27 mouse cellular contexts compared by ENCODE assay signal in genomic region chr4:33992687-33993086, GRCm38 (mm10). TPM values are rescaled to one million over a fixed set of nuclear protein-coding genes. Genes with fewer than 3 reads are reported as not detected.
DNase-seq lines count a peak whose midpoint lies in the region; ATAC-seq lines count a peak whose summit lies in the region.
"Had no signal": no experiment of that assay in that cellular context is flagged by ENCODE, and none has a peak within 500 bp of the region (broad histone marks: within the 10 kb centered on the region; RNA-seq: fewer than 3 reads in every experiment).

No protein-coding gene starts in this region.

- DNase-seq in hindbrain, embryonic 14.5 days (ENCODE audit: low spot score), result no peak
- peak; percentile 31 for DNase-seq in CD4-positive helper T cell, adult 2 months (ENCODE audit: low read depth, low spot score)
- DNase-seq in brain, adult 2 months (ENCODE audit: low read depth, low spot score), result peak; percentile 3
- no peak for DNase-seq in testis, postnatal 10 days (ENCODE audit: low spot score)
- DNase-seq: adrenal gland, postnatal 10 days; cerebellum, adult 11-12 months; cerebellum, postnatal 14 days; gastrocnemius, adult 2 months; heart, postnatal 14 days; kidney, postnatal 4 days; lung, adult 18-20 months had no signal

- no peak overlapping the region for H3K27ac ChIP-seq in hindbrain, embryonic 14.5 days
- no peak overlapping the region for H3K27ac ChIP-seq in hindbrain, embryonic 16.5 days (ENCODE audit: low read depth, low read length)
- no peak overlapping the region for H3K27ac ChIP-seq in forebrain, embryonic 16.5 days (ENCODE audit: low read length)
- H3K27ac ChIP-seq: embryonic facial prominence, embryonic 13.5 days; gastrocnemius, adult 2 months; hindbrain, embryonic 13.5 days; limb, embryonic 10.5 days; macrophage had no signal

- no peaks in the 10 kb centered on the region for H3K27me3 ChIP-seq in hindbrain, embryonic 14.5 days (ENCODE audit: control insufficient read depth, insufficient read depth, low read length)
- H3K27me3 ChIP-seq in hindbrain, embryonic 16.5 days (replicated peaks; ENCODE audit: control insufficient read depth, insufficient read depth, low read length), result no peaks in the 10 kb centered on the region
- H3K27me3 ChIP-seq in forebrain, embryonic 16.5 days (replicated peaks; ENCODE audit: control insufficient read depth, insufficient read depth, low read length), result no peaks in the 10 kb centered on the region
- H3K27me3 ChIP-seq: embryonic facial prominence, embryonic 13.5 days; heart, embryonic 12.5 days; hindbrain, embryonic 13.5 days; Patski had no signal

- 35% methylated on average over 3 of the region's 3 CpGs for WGBS in hindbrain, embryonic 14.5 days
- 18% methylated on average over 2 of the region's 3 CpGs for WGBS in hindbrain, embryonic 16.5 days
- 52% methylated on average over 2 of the region's 3 CpGs for WGBS in forebrain, embryonic 16.5 days

- no peaks in the 10 kb centered on the region for H3K36me3 ChIP-seq in hindbrain, embryonic 14.5 days (replicated peaks; ENCODE audit: control insufficient read depth, insufficient read depth)
- no peaks in the 10 kb centered on the region for H3K36me3 ChIP-seq in hindbrain, embryonic 16.5 days (ENCODE audit: control insufficient read depth, insufficient read depth, low read length)
- H3K36me3 ChIP-seq in forebrain, embryonic 16.5 days (ENCODE audit: control insufficient read depth, insufficient read depth), result no peaks in the 10 kb centered on the region
- H3K36me3 ChIP-seq: embryonic facial prominence, embryonic 13.5 days; heart, embryonic 12.5 days; hindbrain, embryonic 13.5 days; limb, embryonic 10.5 days had no signal

- no peak overlapping the region for H3K9ac ChIP-seq in hindbrain, embryonic 14.5 days
- H3K9ac ChIP-seq in hindbrain, embryonic 16.5 days (ENCODE audit: low read depth, low read length), result no peak overlapping the region
- H3K9ac ChIP-seq in forebrain, embryonic 16.5 days (replicated peaks; ENCODE audit: low read depth, low read length), result no peak overlapping the region
- H3K9ac ChIP-seq: embryonic facial prominence, embryonic 13.5 days; heart, embryonic 12.5 days; hindbrain, embryonic 13.5 days had no signal

- no peaks in the 10 kb centered on the region for H3K4me1 ChIP-seq in hindbrain, embryonic 14.5 days (replicated peaks; ENCODE audit: control insufficient read depth, insufficient read depth, low read length)
- H3K4me1 ChIP-seq in hindbrain, embryonic 16.5 days (ENCODE audit: control insufficient read depth, insufficient read depth, low read depth, low read length), result no peaks in the 10 kb centered on the region
- peaks cover 4% of the 10 kb centered on the region; the same call in 1 of the 2 replicates for H3K4me1 ChIP-seq in forebrain, embryonic 16.5 days (replicated peaks; ENCODE audit: control insufficient read depth, insufficient read depth, low read length)
- H3K4me1 ChIP-seq: embryonic facial prominence, embryonic 13.5 days; heart, embryonic 12.5 days; hindbrain, embryonic 13.5 days had no signal

- 0 out of 2 replicates have a peak, but pooled peaks have one; percentile 17 for ATAC-seq in hindbrain, embryonic 14.5 days (ENCODE audit: low FRiP score)
- ATAC-seq in hindbrain, embryonic 16.5 days, result no peak
- peak; percentile 31; the same call in 1 of the 2 replicates for ATAC-seq in forebrain, embryonic 16.5 days
- ATAC-seq in erythroid progenitor cell, adult 5-6 weeks (replicated peaks; ENCODE audit: low FRiP score, poor library complexity, severe bottlenecking), result no peak
- ATAC-seq: activated CD4-positive, CD25-positive, alpha-beta regulatory T cell, adult 4 months; intestine, embryonic 16.5 days; Patski had no signal

- no peaks in the 10 kb centered on the region for H3K9me3 ChIP-seq in hindbrain, embryonic 14.5 days (ENCODE audit: control insufficient read depth, low read length)
- H3K9me3 ChIP-seq in hindbrain, embryonic 16.5 days (ENCODE audit: control insufficient read depth, low read length), result no peaks in the 10 kb centered on the region
- no peaks in the 10 kb centered on the region for H3K9me3 ChIP-seq in forebrain, embryonic 16.5 days (ENCODE audit: control insufficient read depth, low read length)
- H3K9me3 ChIP-seq: embryonic facial prominence, embryonic 13.5 days; heart, embryonic 12.5 days; hindbrain, embryonic 13.5 days; limb, embryonic 10.5 days had no signal

- no peak overlapping the region for H3K4me2 ChIP-seq in hindbrain, embryonic 14.5 days (replicated peaks)
- H3K4me2 ChIP-seq in hindbrain, embryonic 16.5 days (ENCODE audit: low read length), result no peak overlapping the region
- no peak overlapping the region for H3K4me2 ChIP-seq in forebrain, embryonic 16.5 days (ENCODE audit: low read length)
- H3K4me2 ChIP-seq: embryonic facial prominence, embryonic 13.5 days; heart, embryonic 12.5 days; hindbrain, embryonic 13.5 days had no signal

- no peak overlapping the region for H3K4me3 ChIP-seq in hindbrain, embryonic 14.5 days (replicated peaks; ENCODE audit: low read length)
- H3K4me3 ChIP-seq in hindbrain, embryonic 16.5 days (ENCODE audit: low read length), result no peak overlapping the region
- H3K4me3 ChIP-seq in forebrain, embryonic 16.5 days (replicated peaks; ENCODE audit: low read length), result no peak overlapping the region
- H3K4me3 ChIP-seq: embryonic facial prominence, embryonic 13.5 days; gastrocnemius, adult 2 months; heart, embryonic 12.5 days; hindbrain, embryonic 13.5 days; limb, embryonic 10.5 days had no signal

RNA-seq across cellular contexts. Expression of gene Spaca1, which starts 57.3 kb away (rescaled TPM):
- 0.92 and 1.2 TPM in 2 replicates for polyA plus RNA-seq in hindbrain, embryonic 14.5 days (2014; fragmentation: Nextera tagmentation; extraction: Ambion mirVana)
- 0.90 and 1.00 TPM in 2 replicates for polyA plus RNA-seq in hindbrain, embryonic 16.5 days (2015; fragmentation: Nextera tagmentation; extraction: Ambion mirVana)
- 0.42 and 0.77 TPM in 2 replicates for polyA plus RNA-seq in forebrain, embryonic 16.5 days (2015; fragmentation: Nextera tagmentation; extraction: Ambion mirVana)
- total RNA-seq in erythroid progenitor cell, adult 5-6 weeks (2015; ENCODE audit: low replicate concordance), result not detected in 2 replicates
- total RNA-seq in erythroid progenitor cell, adult 5-6 weeks (2017; ENCODE audit: low replicate concordance), result not detected in 2 replicates
- total RNA-seq: ES-E14; gastrocnemius, adult 2 months; heart, postnatal 14 days; layer of hippocampus, postnatal 10 days; left cerebral cortex, adult 8-10 months had no signal
- polyA plus RNA-seq: C2C12; liver, adult 2 months; macrophage; Patski had no signal

Comparison
In these comparisons a context has a peak if more than half of its experiments do, and no peak if none do; other contexts are left out.
1. ATAC-seq: peak in hindbrain, embryonic 14.5 days (single experiment) and forebrain, embryonic 16.5 days (single experiment); none in hindbrain, embryonic 16.5 days (single experiment) and erythroid progenitor cell, adult 5-6 weeks (single experiment).
2. DNase-seq: peak in CD4-positive helper T cell, adult 2 months (single experiment) and brain, adult 2 months (single experiment); none in hindbrain, embryonic 14.5 days (single experiment) and testis, postnatal 10 days (single experiment).